Mouse (Mus musculus) brain, embryonic 14.5 days (tissue): ENCODE data around the gene 1700018F24Rik.
"Not testable (repeated sequence)": the region's sequence is repeated elsewhere in the genome, so short reads cannot be mapped to it uniquely, and the experiment has no call there.

Experiments used
- CTCF ChIP-seq: fragments of 200-500 bp; IDR thresholded peaks from 2 replicates; pipeline ENCODE4 v1.5.1; 2012; ENCODE audit warnings: inconsistent platforms, mild to moderate bottlenecking, moderate library complexity, borderline replicate concordance; ENCODE audit not compliant: insufficient read depth, insufficient read length; ENCODE audit errors: extremely low read depth
- POLR2A ChIP-seq: fragments of 200-500 bp; IDR thresholded peaks from 2 replicates; pipeline ENCODE4 v1.6.1; 2012; ENCODE audit warnings: mild to moderate bottlenecking, inconsistent platforms, borderline replicate concordance; ENCODE audit not compliant: poor library complexity, insufficient read depth, insufficient read length, severe bottlenecking; ENCODE audit errors: extremely low read depth

GRCm38 (mm10) chr5:145020712-145021111 is 22.1 kb upstream of the 1700018F24Rik start:
- TF ChIP-seq POLR2A, CTCF: not testable (repeated sequence)
